Mouse (Mus musculus) frontal cortex, adult 2 months (tissue): ENCODE measurements at regions not wholly inside any gene's neighbourhood (a gene's known extent, or its start where the extent isn't known, plus 50 kb on each side); places are given as distances from the start of the nearest gene placed in this dataset.

ENCODE experiments used
- DNase-seq, 2 experiments: peaks; one replicate each; pipeline ENCODE4 v3.0.0; 2022; ENCODE audit warnings: low spot score in 1 of 2; ENCODE audit errors: extremely low spot score in 1 of 2

- DNase-seq = no peak
Observed at GRCm38 (mm10) chr14:61880514-61881259, 273.4 kb downstream of the Kcnrg start.

GRCm38 (mm10) chr14:61885241-61886015, 278.2 kb downstream of the Kcnrg start:
- DNase-seq = peak in 1 of 2 experiments; percentile 21

GRCm38 (mm10) chr14:61889626-61890025, 282.4 kb downstream of the Kcnrg start:
- DNase-seq = no peak

- DNase-seq = no peak
Observed at GRCm38 (mm10) chr14:61893786-61894185, 286.5 kb downstream of the Kcnrg start.

GRCm38 (mm10) chr14:61896879-61897278, 289.6 kb downstream of the Kcnrg start:
- no peak for DNase-seq

- DNase-seq = no peak
Observed at GRCm38 (mm10) chr14:61898664-61899063, 291.4 kb downstream of the Kcnrg start.

GRCm38 (mm10) chr14:61904426-61905124, 297.3 kb downstream of the Kcnrg start:
- DNase-seq = no peak

- DNase-seq = no peak
Observed at GRCm38 (mm10) chr14:61918113-61918512, 310.9 kb downstream of the Kcnrg start.

- no peak for DNase-seq
Observed at GRCm38 (mm10) chr14:61931811-61932210, 324.6 kb downstream of the Kcnrg start.

GRCm38 (mm10) chr14:61941682-61942081, 334.4 kb downstream of the Kcnrg start:
- DNase-seq = no peak

GRCm38 (mm10) chr14:61945659-61946058, 338.4 kb downstream of the Kcnrg start:
- peak in 1 of 2 experiments; percentile 26 for DNase-seq

- DNase-seq = no peak
Observed at GRCm38 (mm10) chr14:61949446-61949845, 342.2 kb downstream of the Kcnrg start.

GRCm38 (mm10) chr14:61950004-61950403, 342.4 kb upstream of the Rnaseh2b start:
- DNase-seq = no peak

- no peak for DNase-seq
Observed at GRCm38 (mm10) chr14:61953029-61953428, 339.4 kb upstream of the Rnaseh2b start.

- no peak for DNase-seq
Observed at GRCm38 (mm10) chr14:61955416-61955815, 337.0 kb upstream of the Rnaseh2b start.

GRCm38 (mm10) chr14:61960243-61960957, 332.0 kb upstream of the Rnaseh2b start:
- DNase-seq = peak in 1 of 2 experiments; percentile 46

- DNase-seq = no peak
Observed at GRCm38 (mm10) chr14:61968467-61968866, 323.9 kb upstream of the Rnaseh2b start.

- no peak for DNase-seq
Observed at GRCm38 (mm10) chr14:61968957-61969535, 323.3 kb upstream of the Rnaseh2b start.

GRCm38 (mm10) chr14:61970591-61970990, 321.8 kb upstream of the Rnaseh2b start:
- no peak for DNase-seq
